Mouse (Mus musculus): ENCODE data around the gene Crtap.

DNA sequence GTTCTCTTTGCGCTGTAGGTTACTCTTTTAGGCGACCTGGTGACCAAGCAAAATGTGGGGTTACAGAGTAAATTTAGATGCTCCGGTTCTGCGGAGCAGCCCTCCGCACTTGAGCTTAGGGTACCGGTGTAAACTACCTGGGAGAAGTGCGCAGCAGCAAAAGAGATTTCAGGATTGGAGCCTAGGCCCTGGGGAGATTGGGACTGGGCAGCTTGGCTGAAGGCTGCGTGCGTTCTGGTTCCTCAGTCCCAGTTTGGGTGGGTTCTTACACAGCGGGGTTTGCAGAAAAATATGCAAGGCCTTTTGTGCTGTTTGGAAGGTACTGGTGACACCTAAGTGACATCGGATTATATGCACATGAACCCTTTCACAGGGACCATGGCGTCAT, 22.0 kb downstream of the Crtap start:
- no peak for TF ChIP-seq POLR2A (IDR thresholded peaks at IDR 0.05; ENCODE audit: borderline replicate concordance, control insufficient read depth, low read depth, low read length)
- no peak for TF ChIP-seq CTCF (IDR thresholded peaks at IDR 0.05; ENCODE audit: control insufficient read depth, insufficient read depth, low read length)
